Mouse (Mus musculus) small intestine, adult 2 months (tissue): ENCODE measurements around the gene B3gntl1.

Source experiments
- CTCF ChIP-seq: fragments of 200-500 bp; IDR thresholded peaks from 2 replicates; pipeline ENCODE4 v1.5.1; 2012; ENCODE audit warnings: low read depth, mild to moderate bottlenecking, control low read depth, inconsistent platforms, low read length, moderate library complexity, mixed read lengths; ENCODE audit not compliant: insufficient replicate concordance, insufficient read length; ENCODE audit errors: extremely low read depth
- POLR2A ChIP-seq: fragments of 200-500 bp; IDR thresholded peaks from 2 replicates; pipeline ENCODE4 v1.6.1; 2012; ENCODE audit warnings: low read depth, mild to moderate bottlenecking, control low read depth, inconsistent platforms, low read length, moderate library complexity

DNA sequence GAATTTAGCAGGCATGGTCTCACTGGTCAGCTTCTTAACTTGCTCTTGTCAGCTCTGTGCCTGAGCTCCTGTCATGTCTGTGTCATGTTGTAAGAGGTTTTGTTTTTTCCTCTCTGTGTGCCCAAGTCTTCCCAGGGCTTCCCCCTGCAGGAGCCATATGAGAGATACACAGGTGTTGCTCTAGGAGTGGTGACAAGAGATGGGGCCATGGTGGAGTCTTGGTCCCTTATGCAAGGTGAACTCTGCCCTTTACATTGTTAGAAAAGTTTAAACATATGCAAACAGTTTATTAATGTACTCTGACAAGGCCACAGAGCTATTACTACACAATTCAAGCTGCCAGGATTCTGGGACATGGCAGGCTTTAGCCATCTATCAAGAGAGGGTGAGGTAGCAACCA lies 56.5 kb downstream of the B3gntl1 start:
- TF ChIP-seq CTCF (no peak), POLR2A (no peak)
